In the genomic region with DNA sequence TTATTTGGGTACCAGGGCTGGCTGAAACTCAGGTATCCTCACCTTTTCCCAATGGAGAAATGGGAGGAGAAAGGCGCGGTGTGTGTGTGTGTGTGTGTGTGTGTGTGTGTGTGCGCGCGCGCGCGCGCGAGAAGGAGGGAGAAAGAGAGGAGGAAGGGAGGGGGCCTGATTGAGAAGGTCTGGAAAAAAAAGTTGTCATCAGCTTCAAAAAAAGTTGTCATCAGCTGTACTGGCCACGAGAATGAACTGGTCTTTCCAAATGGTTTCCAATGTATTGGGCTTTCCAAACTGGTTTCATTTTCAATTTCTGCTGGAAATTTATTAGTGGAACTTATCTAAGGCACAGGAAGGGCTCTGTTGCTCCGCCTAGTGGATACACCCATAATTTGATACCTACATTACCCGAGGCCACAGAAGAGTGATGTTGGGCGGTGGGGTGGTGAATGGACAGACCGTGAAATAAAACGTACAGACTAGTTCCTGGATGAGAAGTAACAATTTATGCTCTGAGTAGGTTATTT, we compare ENCODE assay signal across 8 mouse cellular contexts. TPM values are rescaled to one million over a fixed set of nuclear protein-coding genes. Genes with fewer than 3 reads are reported as not detected.
A peak's percentile ranks its signal among the peaks of the same experiment; 100 is the strongest.
DNase-seq lines count a peak whose midpoint lies in the region; ATAC-seq and TF ChIP-seq lines count a peak whose summit lies in the region.

No protein-coding gene starts in this region.

- no peaks in the 10 kb centered on the region for H3K36me3 ChIP-seq in embryonic facial prominence, embryonic 11.5 days (replicated peaks; ENCODE audit: control insufficient read depth, insufficient read depth, low read depth, low read length)
- no peaks in the 10 kb centered on the region for H3K36me3 ChIP-seq in heart, adult 2 months (ENCODE audit: control insufficient read depth, insufficient read depth, low read length)
- H3K36me3 ChIP-seq in limb, embryonic 10.5 days, result no peaks in the 10 kb centered on the region
- H3K36me3 ChIP-seq in midbrain, embryonic 12.5 days, result no peaks in the 10 kb centered on the region

- H3K79me2 ChIP-seq in heart, adult 2 months (replicated peaks; ENCODE audit: control insufficient read depth, insufficient read depth, low read length), result no peaks in the 10 kb centered on the region

- H3K4me2 ChIP-seq in embryonic facial prominence, embryonic 11.5 days (ENCODE audit: low read depth, low read length), result peak overlapping the region; percentile 98
- peak overlapping the region; percentile 98 for H3K4me2 ChIP-seq in midbrain, embryonic 12.5 days (replicated peaks)

- TF ChIP-seq EP300 in heart, adult 2 months (IDR thresholded peaks at IDR 0.05; ENCODE audit: insufficient read depth, low read depth, low read length), result 0 out of 2 replicates have a peak, but pooled peaks have one; percentile 28

- peak overlapping the region; percentile 44 for H3K4me3 ChIP-seq in embryonic facial prominence, embryonic 11.5 days (ENCODE audit: low read depth, low read length)
- peak overlapping the region; percentile 74 for H3K4me3 ChIP-seq in heart, adult 2 months
- H3K4me3 ChIP-seq in limb, embryonic 10.5 days, result peak overlapping the region; percentile 69
- H3K4me3 ChIP-seq in midbrain, embryonic 12.5 days, result peak overlapping the region; percentile 61

- DNase-seq in 416B (ENCODE audit: low read depth), result peak; percentile 85
- DNase-seq in adrenal gland, postnatal 14 days, result peak; percentile 72
- peak; percentile 83 for DNase-seq in embryonic facial prominence, embryonic 11.5 days (ENCODE audit: low spot score)
- DNase-seq in heart, adult 2 months, result peak; percentile 64 to 77
- DNase-seq in kidney, adult 18-20 months, result peak; percentile 73
- DNase-seq in limb, embryonic 10.5 days (ENCODE audit: low spot score), result peak; percentile 55
- peak; percentile 69 to 83 for DNase-seq in spleen, postnatal 10 days (ENCODE audit: low spot score in 2 of 2)

- WGBS in embryonic facial prominence, embryonic 11.5 days, result under 1% methylated on average over 11 of the region's 16 CpGs
- 0% methylated on average over 16 of the region's 16 CpGs for WGBS in heart, adult 2 months
- 2% methylated on average over 16 of the region's 16 CpGs for WGBS in limb, embryonic 10.5 days
- WGBS in midbrain, embryonic 12.5 days, result 2% methylated on average over 16 of the region's 16 CpGs

- peak overlapping the region; percentile 60 for H3K9ac ChIP-seq in embryonic facial prominence, embryonic 11.5 days (replicated peaks; ENCODE audit: low read length)
- H3K9ac ChIP-seq in heart, adult 2 months (ENCODE audit: low read depth, low read length), result peak overlapping the region; percentile 44
- H3K9ac ChIP-seq in midbrain, embryonic 12.5 days (replicated peaks), result peak overlapping the region; percentile 61

- TF ChIP-seq CTCF in heart, adult 2 months (IDR thresholded peaks at IDR 0.05), result peak; percentile 90

- TF ChIP-seq POLR2A in heart, adult 2 months (IDR thresholded peaks at IDR 0.05; ENCODE audit: insufficient read depth, low read depth, low read length), result peak; percentile 47; the same call in 1 of the 2 replicates

- H3K9me3 ChIP-seq in embryonic facial prominence, embryonic 11.5 days (replicated peaks; ENCODE audit: control insufficient read depth, low read length), result no peaks in the 10 kb centered on the region
- no peaks in the 10 kb centered on the region; the same call in 1 of the 2 replicates for H3K9me3 ChIP-seq in limb, embryonic 10.5 days (replicated peaks)
- peaks cover 10% of the 10 kb centered on the region for H3K9me3 ChIP-seq in midbrain, embryonic 12.5 days

- H3K27me3 ChIP-seq in embryonic facial prominence, embryonic 11.5 days (ENCODE audit: control insufficient read depth, insufficient read depth, low read length), result no peaks in the 10 kb centered on the region
- no peaks in the 10 kb centered on the region for H3K27me3 ChIP-seq in heart, adult 2 months (ENCODE audit: control insufficient read depth, insufficient read depth, low read length)
- H3K27me3 ChIP-seq in limb, embryonic 10.5 days (ENCODE audit: low read depth, poor library complexity, severe bottlenecking), result no peaks in the 10 kb centered on the region
- H3K27me3 ChIP-seq in midbrain, embryonic 12.5 days, result no peaks in the 10 kb centered on the region

- H3K27ac ChIP-seq in embryonic facial prominence, embryonic 11.5 days (replicated peaks; ENCODE audit: low read depth, low read length), result no peak overlapping the region
- peak overlapping the region; percentile 77 for H3K27ac ChIP-seq in heart, adult 2 months
- H3K27ac ChIP-seq in limb, embryonic 10.5 days, result peak overlapping the region; percentile 77
- H3K27ac ChIP-seq in midbrain, embryonic 12.5 days (replicated peaks), result peak overlapping the region; percentile 39; the same call in 1 of the 2 replicates

- peak; percentile 34; the same call in 1 of the 2 replicates for ATAC-seq in embryonic facial prominence, embryonic 11.5 days (replicated peaks; ENCODE audit: insufficient number of reproducible peaks, low FRiP score, low TSS enrichment, low read depth)
- ATAC-seq in midbrain, embryonic 12.5 days (ENCODE audit: low FRiP score, low read depth), result peak; percentile 58

- H3K4me1 ChIP-seq in embryonic facial prominence, embryonic 11.5 days (ENCODE audit: control insufficient read depth, insufficient read depth, low read length), result no peaks in the 10 kb centered on the region
- H3K4me1 ChIP-seq in heart, adult 2 months (ENCODE audit: control insufficient read depth, insufficient read depth, low read length), result no peaks in the 10 kb centered on the region
- H3K4me1 ChIP-seq in limb, embryonic 10.5 days, result peaks cover 14% of the 10 kb centered on the region
- no peaks in the 10 kb centered on the region for H3K4me1 ChIP-seq in midbrain, embryonic 12.5 days

- intact Hi-C loops in heart, adult 2 months (cut with DNase I), result loop anchor here (2.0 kb wide), 1 partner anchor 58 kb away; no protein-coding TSS in a partner anchor

RNA-seq across cellular contexts. Expression of a gene that starts 0.5 kb away (rescaled TPM):
- 45.6 and 48.7 TPM in 2 replicates for total RNA-seq in adrenal gland, postnatal 14 days (2021)
- polyA plus RNA-seq in embryonic facial prominence, embryonic 11.5 days (2014; fragmentation: Nextera tagmentation; extraction: Ambion mirVana), result 30.6 and 36.1 TPM in 2 replicates
- 100 to 1,000 TPM in 1 of 2 experiments, 10 to 100 TPM in 1; 26.5 to 109 TPM for total RNA-seq in heart, adult 2 months (2021)
- 42.0 and 131 TPM in 2 replicates for polyA plus RNA-seq in heart, adult 2 months (2012; rRNA removed)
- polyA plus RNA-seq in limb, embryonic 10.5 days (2016; fragmentation: Nextera tagmentation; extraction: Ambion mirVana), result 17.6 and 19.2 TPM in 2 replicates
- polyA plus RNA-seq in midbrain, embryonic 12.5 days (2016; fragmentation: Nextera tagmentation; extraction: Ambion mirVana), result 26.6 and 31.2 TPM in 2 replicates

RNA-seq across cellular contexts. Expression of a gene that starts 23.4 kb away (rescaled TPM):
- total RNA-seq in adrenal gland, postnatal 14 days (2021), result not detected in 2 replicates
- 0.11 and 0.20 TPM in 2 replicates for polyA plus RNA-seq in embryonic facial prominence, embryonic 11.5 days (2014; fragmentation: Nextera tagmentation; extraction: Ambion mirVana)
- total RNA-seq in heart, adult 2 months (2021), result not detected
- polyA plus RNA-seq in heart, adult 2 months (2012; rRNA removed), result not detected in 2 replicates
- polyA plus RNA-seq in limb, embryonic 10.5 days (2016; fragmentation: Nextera tagmentation; extraction: Ambion mirVana), result 0.11 and 0.56 TPM in 2 replicates
- polyA plus RNA-seq in midbrain, embryonic 12.5 days (2016; fragmentation: Nextera tagmentation; extraction: Ambion mirVana), result 0.13 TPM in 1 of 2 replicates, not detected in the other

RNA-seq across cellular contexts. Expression of a gene that starts 23.9 kb away (rescaled TPM):
- total RNA-seq in adrenal gland, postnatal 14 days (2021), result 73.1 and 93.2 TPM in 2 replicates
- 21.0 and 22.4 TPM in 2 replicates for polyA plus RNA-seq in embryonic facial prominence, embryonic 11.5 days (2014; fragmentation: Nextera tagmentation; extraction: Ambion mirVana)
- total RNA-seq in heart, adult 2 months (2021), result 10 to 100 TPM; 79.7 to 81.5 TPM
- 268 and 301 TPM in 2 replicates for polyA plus RNA-seq in heart, adult 2 months (2012; rRNA removed)
- polyA plus RNA-seq in limb, embryonic 10.5 days (2016; fragmentation: Nextera tagmentation; extraction: Ambion mirVana), result 9.3 and 10.8 TPM in 2 replicates
- 38.8 and 46.2 TPM in 2 replicates for polyA plus RNA-seq in midbrain, embryonic 12.5 days (2016; fragmentation: Nextera tagmentation; extraction: Ambion mirVana)

RNA-seq across cellular contexts. Expression of a gene that starts 27.7 kb away (rescaled TPM):
- total RNA-seq in adrenal gland, postnatal 14 days (2021), result 54.2 and 73.7 TPM in 2 replicates
- polyA plus RNA-seq in embryonic facial prominence, embryonic 11.5 days (2014; fragmentation: Nextera tagmentation; extraction: Ambion mirVana), result 45.9 and 50.0 TPM in 2 replicates
- total RNA-seq in heart, adult 2 months (2021), result 100 to 1,000 TPM; 106 to 129 TPM
- polyA plus RNA-seq in heart, adult 2 months (2012; rRNA removed), result 123 and 136 TPM in 2 replicates
- polyA plus RNA-seq in limb, embryonic 10.5 days (2016; fragmentation: Nextera tagmentation; extraction: Ambion mirVana), result 64.5 and 71.0 TPM in 2 replicates
- polyA plus RNA-seq in midbrain, embryonic 12.5 days (2016; fragmentation: Nextera tagmentation; extraction: Ambion mirVana), result 32.7 and 35.8 TPM in 2 replicates

RNA-seq across cellular contexts. Expression of a gene that starts 39.5 kb away (rescaled TPM):
- total RNA-seq in adrenal gland, postnatal 14 days (2021), result 5.2 and 9.3 TPM in 2 replicates
- 23.1 and 28.0 TPM in 2 replicates for polyA plus RNA-seq in embryonic facial prominence, embryonic 11.5 days (2014; fragmentation: Nextera tagmentation; extraction: Ambion mirVana)
- 1 to 10 TPM; 2.1 to 2.3 TPM for total RNA-seq in heart, adult 2 months (2021)
- 3.7 and 6.7 TPM in 2 replicates for polyA plus RNA-seq in heart, adult 2 months (2012; rRNA removed)
- polyA plus RNA-seq in limb, embryonic 10.5 days (2016; fragmentation: Nextera tagmentation; extraction: Ambion mirVana), result 36.6 and 42.6 TPM in 2 replicates
- 9.5 and 10.2 TPM in 2 replicates for polyA plus RNA-seq in midbrain, embryonic 12.5 days (2016; fragmentation: Nextera tagmentation; extraction: Ambion mirVana)
